Mouse (Mus musculus) kidney, postnatal 14 days (tissue): Measurements from ENCODE around the gene Tas2r120.
"Not testable (repeated sequence)": the region's sequence is repeated elsewhere in the genome, so short reads cannot be mapped to it uniquely, and the experiment has no call there.

Source experiments
- DNase-seq: peaks from one replicate; pipeline ENCODE4 v3.0.0; 2022; ENCODE audit warnings: mixed read lengths

Gene Tas2r120

GRCm38 (mm10) chr6:132656653-132657052 is at the start of gene Tas2r120:
Gene Tas2r120, plus strand, starts transcription at chr6:132656953.
- no peak for DNase-seq

GRCm38 (mm10) chr6:132649399-132649798 is 7.4 kb upstream of the Tas2r120 start:
- DNase-seq, result no peak

- DNase-seq, result no peak
These were observed 5.3 kb upstream of the Tas2r120 start, which contains the start of gene A630073D07Rik for GRCm38 (mm10) chr6:132651426-132651825. Gene A630073D07Rik, minus strand, starts transcription at chr6:132651526.

GRCm38 (mm10) chr6:132691596-132691995 is 34.8 kb downstream of the Tas2r120 start:
- DNase-seq, result not testable (repeated sequence)

GRCm38 (mm10) chr6:132700907-132701306 is 44.2 kb downstream of the Tas2r120 start, which contains the start of gene Tas2r121:
Gene Tas2r121, minus strand, starts transcription at chr6:132701007.
- no peak for DNase-seq
